Mouse (Mus musculus): ENCODE measurements around the gene Slco4a1. TPM values are rescaled to one million over a fixed set of nuclear protein-coding genes. Genes with fewer than 3 reads are reported as not detected.

Gene Slco4a1
- polyA plus RNA-seq (2015; fragmentation: Illumina TruSeq; extraction: RNeasy Lipid Tissue Mini Kit (QIAGEN cat#74804); ENCODE audit: insufficient read depth, low replicate concordance): 2.9 TPM

GRCm38 (mm10) chr2:180455723-180456698 lies at the start of gene Slco4a1:
TSS of gene Slco4a1 (plus strand) at chr2:180456245.

GRCm38 (mm10) chr2:180499741-180500140 lies 43.7 kb downstream of the Slco4a1 start, which contains the start of gene Ntsr1:
TSS of gene Ntsr1 (plus strand) at chr2:180499976.

Other genes starting within 250 kb of the Slco4a1 start
- gene Lama5, start 230.4 kb upstream of the Slco4a1 start, polyA plus RNA-seq (2015; fragmentation: Illumina TruSeq; extraction: RNeasy Lipid Tissue Mini Kit (QIAGEN cat#74804); ENCODE audit: insufficient read depth, low replicate concordance): 2.7 TPM
- gene Rps21, start 198.9 kb upstream of the Slco4a1 start, polyA plus RNA-seq (2015; fragmentation: Illumina TruSeq; extraction: RNeasy Lipid Tissue Mini Kit (QIAGEN cat#74804); ENCODE audit: insufficient read depth, low replicate concordance): 1,124 TPM
- 47.4 TPM for gene Cables2, start 182.7 kb upstream of the Slco4a1 start, polyA plus RNA-seq (2015; fragmentation: Illumina TruSeq; extraction: RNeasy Lipid Tissue Mini Kit (QIAGEN cat#74804); ENCODE audit: insufficient read depth, low replicate concordance)
- not detected for gene Rbbp8nl, start 166.4 kb upstream of the Slco4a1 start, polyA plus RNA-seq (2015; fragmentation: Illumina TruSeq; extraction: RNeasy Lipid Tissue Mini Kit (QIAGEN cat#74804); ENCODE audit: insufficient read depth, low replicate concordance)
- not detected for gene Gata5, start 121.5 kb upstream of the Slco4a1 start, polyA plus RNA-seq (2015; fragmentation: Illumina TruSeq; extraction: RNeasy Lipid Tissue Mini Kit (QIAGEN cat#74804); ENCODE audit: insufficient read depth, low replicate concordance)
- not detected for gene Ntsr1, start 43.7 kb downstream of the Slco4a1 start, polyA plus RNA-seq (2015; fragmentation: Illumina TruSeq; extraction: RNeasy Lipid Tissue Mini Kit (QIAGEN cat#74804); ENCODE audit: insufficient read depth, low replicate concordance)
- gene Mrgbp, start 125.1 kb downstream of the Slco4a1 start, polyA plus RNA-seq (2015; fragmentation: Illumina TruSeq; extraction: RNeasy Lipid Tissue Mini Kit (QIAGEN cat#74804); ENCODE audit: insufficient read depth, low replicate concordance): 40.6 TPM
- 44.4 TPM for gene Ogfr, start 133.0 kb downstream of the Slco4a1 start, polyA plus RNA-seq (2015; fragmentation: Illumina TruSeq; extraction: RNeasy Lipid Tissue Mini Kit (QIAGEN cat#74804); ENCODE audit: insufficient read depth, low replicate concordance)
- 1.2 TPM for gene Col9a3, start 141.5 kb downstream of the Slco4a1 start, polyA plus RNA-seq (2015; fragmentation: Illumina TruSeq; extraction: RNeasy Lipid Tissue Mini Kit (QIAGEN cat#74804); ENCODE audit: insufficient read depth, low replicate concordance)
- gene Tcfl5, start 186.5 kb downstream of the Slco4a1 start, polyA plus RNA-seq (2015; fragmentation: Illumina TruSeq; extraction: RNeasy Lipid Tissue Mini Kit (QIAGEN cat#74804); ENCODE audit: insufficient read depth, low replicate concordance): not detected

Data from spleen, adult 10 weeks (tissue).